Mouse (Mus musculus) layer of hippocampus, adult 18-20 months (tissue): ENCODE data around the gene Ptcd3. TPM values are rescaled to one million over a fixed set of nuclear protein-coding genes. Genes with fewer than 3 reads are reported as not detected.
A peak's percentile ranks its signal among the peaks of the same experiment; 100 is the strongest.
"Not testable (repeated sequence)": the region's sequence is repeated elsewhere in the genome, so short reads cannot be mapped to it uniquely, and the experiment has no call there.

Experiments
- DNase-seq, 2 experiments: peaks; one replicate each; pipeline ENCODE4 v3.0.0; 2022; ENCODE audit warnings: low spot score in 2 of 2
- total RNA-seq, 2 experiments: library from RNA; stranded (reverse); gene quantifications; 2 replicates each; pipeline ENCODE4 v1.2.3; 2021

Gene Ptcd3
- total RNA-seq, 2 experiments from 2014 or later, result 64.9 to 66.1 TPM

DNA sequence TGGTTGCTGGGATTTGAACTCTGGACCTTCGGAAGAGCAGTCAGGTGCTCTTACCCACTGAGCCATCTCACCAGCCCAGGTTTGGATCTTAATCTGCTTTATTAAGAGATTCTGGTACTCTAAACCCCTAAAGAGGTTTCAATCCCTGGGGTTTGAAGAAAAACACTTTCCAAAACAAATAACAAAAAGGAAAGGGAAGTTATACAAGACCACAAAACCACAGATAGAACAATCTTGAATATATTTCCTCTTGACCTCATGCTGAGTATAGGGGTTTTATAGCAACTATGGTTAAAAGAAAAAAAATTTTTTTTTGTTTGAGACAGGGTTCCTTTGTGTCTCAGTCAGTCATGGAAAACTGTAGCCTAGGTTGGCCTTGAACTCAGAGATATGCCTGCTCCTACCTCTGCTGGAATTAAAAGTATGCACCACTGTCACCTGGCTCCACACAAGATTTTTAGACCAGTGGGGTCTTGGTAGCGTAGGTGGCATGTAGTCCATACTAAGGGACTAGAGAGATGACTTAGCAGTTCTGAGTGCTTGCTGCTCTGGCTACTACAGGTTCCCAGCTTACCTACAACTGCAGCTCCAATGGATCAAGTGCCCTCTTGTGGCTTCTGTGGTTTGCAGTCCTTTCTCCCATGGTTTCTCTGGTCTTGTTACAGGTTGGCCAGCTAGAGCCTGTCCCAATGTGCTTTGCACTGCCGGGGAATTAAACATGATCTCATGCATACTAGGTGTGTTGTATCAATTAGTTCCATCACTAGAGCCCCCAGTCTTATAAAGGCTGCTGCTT is 30.4 kb downstream of the Ptcd3 start:
- no peak for DNase-seq

DNA sequence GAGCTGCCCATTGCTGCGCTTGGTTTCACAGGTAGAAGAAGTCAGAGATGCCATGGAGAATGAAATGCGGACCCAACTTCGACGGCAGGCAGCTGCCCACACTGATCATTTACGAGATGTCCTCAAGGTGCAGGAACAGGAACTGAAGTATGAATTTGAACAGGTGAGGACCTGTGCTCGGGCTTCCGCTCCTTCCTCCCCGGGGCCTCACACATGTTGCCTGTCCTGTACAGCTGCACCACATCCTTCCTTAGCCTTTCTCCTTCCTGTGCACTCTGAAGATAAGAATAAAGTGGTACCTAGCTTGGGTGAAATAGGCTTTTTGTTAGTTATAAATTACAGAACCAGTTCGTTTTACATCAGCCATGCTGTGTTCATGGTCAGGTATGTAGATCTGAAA is 37.2 kb downstream of the Ptcd3 start:
- DNase-seq, result no peak

DNA sequence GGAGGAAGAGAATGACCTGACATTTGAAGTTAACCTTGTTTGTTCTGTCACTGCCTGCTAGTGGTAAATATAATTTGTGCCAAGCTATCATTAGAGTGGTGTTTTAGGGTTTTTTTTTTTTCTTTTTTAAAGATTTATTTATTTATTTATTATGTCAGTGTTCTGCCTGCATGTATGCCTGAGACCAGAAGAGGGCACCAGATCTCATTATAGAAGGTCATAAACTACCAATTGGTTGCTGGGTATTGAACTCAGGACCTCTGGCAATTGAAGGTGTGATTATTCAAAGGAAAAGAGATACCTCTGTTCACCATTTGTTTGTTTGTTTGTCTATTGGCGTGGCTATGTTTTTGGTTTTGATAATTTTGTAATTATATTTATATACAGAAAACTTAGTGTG is 39.7 kb downstream of the Ptcd3 start:
- DNase-seq, result no peak

DNA sequence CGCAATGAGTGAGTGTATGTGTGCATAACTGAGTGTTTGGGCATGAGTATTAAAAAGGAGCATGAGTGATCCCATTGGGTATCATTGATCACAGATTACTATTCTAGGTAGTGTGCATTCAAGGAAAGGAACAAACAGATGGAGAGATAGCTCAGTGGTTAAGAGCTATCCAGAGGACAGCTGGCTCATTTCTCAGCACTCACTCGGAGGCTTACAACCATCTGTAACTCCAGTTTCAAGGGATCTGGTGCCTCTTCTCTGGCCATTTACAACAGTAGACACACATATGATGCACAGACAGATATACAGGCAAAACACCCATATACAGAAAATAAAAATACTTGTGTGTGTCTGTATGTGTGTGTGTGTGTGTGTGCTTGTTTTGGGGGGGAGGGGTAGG is 40.8 kb downstream of the Ptcd3 start:
- peak; percentile 20 to 70 for DNase-seq

GRCm38 (mm10) chr6:71846906-71847305 is 61.6 kb downstream of the Ptcd3 start:
- not testable (repeated sequence) for DNase-seq

- no peak for DNase-seq
These were observed 67.8 kb downstream of the Ptcd3 start for GRCm38 (mm10) chr6:71840597-71841290.

- DNase-seq, result no peak
These were observed 68.7 kb downstream of the Ptcd3 start for GRCm38 (mm10) chr6:71839815-71840214.

- no peak for DNase-seq
These were observed 71.7 kb downstream of the Ptcd3 start for GRCm38 (mm10) chr6:71836811-71837210.

GRCm38 (mm10) chr6:71831581-71831960 is 77.0 kb downstream of the Ptcd3 start:
- DNase-seq, result peak; percentile 97 to 98

- DNase-seq, result peak; percentile 97 to 98
These were observed 77.6 kb downstream of the Ptcd3 start, which contains the start of gene Immt for GRCm38 (mm10) chr6:71830690-71831580. TSS of gene Immt (plus strand) at chr6:71831331.

Other genes starting within 250 kb of the Ptcd3 start
- 10 to 100 TPM; 70.5 to 72.3 TPM for gene Reep1, start 201.2 kb downstream of the Ptcd3 start, total RNA-seq
- 10 to 100 TPM; 31.8 to 32.0 TPM for gene Mrpl35, start 81.8 kb downstream of the Ptcd3 start, total RNA-seq
- 100 to 1,000 TPM; 132 to 141 TPM for gene Immt, start 77.4 kb downstream of the Ptcd3 start, total RNA-seq
- 10 to 100 TPM; 34.2 to 35.4 TPM for gene Polr1a, start 303 bp upstream of the Ptcd3 start, total RNA-seq
- gene St3gal5, start 188.8 kb upstream of the Ptcd3 start, total RNA-seq, result 100 to 1,000 TPM; 105 to 108 TPM